Mouse (Mus musculus): ENCODE data around the gene Ptpn23. TPM values are rescaled to one million over a fixed set of nuclear protein-coding genes. Genes with fewer than 3 reads are reported as not detected.
"Not testable (repeated sequence)": the region's sequence is repeated elsewhere in the genome, so short reads cannot be mapped to it uniquely, and the experiment has no call there.

Gene Ptpn23
- polyA plus RNA-seq, 1 experiment from 2014 or later: 27.2 TPM

DNA sequence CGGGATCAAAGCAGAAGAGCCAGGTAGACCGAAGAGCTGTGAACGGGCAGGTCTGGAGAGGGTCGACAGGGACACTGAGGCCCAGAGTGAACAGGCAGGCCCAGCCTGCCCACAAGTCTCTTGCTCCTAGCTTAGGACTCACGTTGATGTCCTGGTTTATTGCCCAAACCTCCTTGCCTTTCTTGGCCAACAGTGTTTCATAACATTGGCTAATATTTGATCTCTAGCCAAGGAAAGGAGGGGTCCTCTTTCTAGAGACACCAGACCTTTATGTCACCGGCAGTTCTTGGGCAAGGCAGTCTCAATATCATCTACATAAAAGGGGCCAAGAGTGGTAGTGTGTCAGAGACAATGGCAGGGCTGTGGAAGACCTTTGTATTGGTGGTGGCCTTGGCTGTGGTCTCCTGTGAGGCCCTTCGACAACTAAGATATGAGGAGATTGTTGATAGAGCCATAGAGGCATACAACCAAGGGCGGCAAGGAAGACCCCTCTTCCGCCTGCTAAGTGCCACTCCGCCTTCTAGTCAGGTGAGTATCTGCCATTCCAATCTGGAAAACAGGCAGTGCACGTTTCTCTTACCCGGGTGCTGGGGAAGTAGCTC, 11.6 kb upstream of the Ptpn23 start, which contains the start of gene Ngp:
Gene Ngp (plus strand): TSS at position 237 of the 602 bp plus-strand sequence.
- Histone ChIP-seq H3K4me2 (ENCODE audit: low read length) (no peak within 1 kb of the TSS), H3K4me3 (replicated peaks; ENCODE audit: low read length) (no peak within 1 kb of the TSS), H3K9me3 (ENCODE audit: control insufficient read depth, low read length) (no peaks in the 10 kb centered on the region), H3K36me3 (ENCODE audit: control insufficient read depth, insufficient read depth) (no peaks in the 10 kb centered on the region), H3K27me3 (replicated peaks; ENCODE audit: control insufficient read depth, insufficient read depth, low read length) (no peaks in the 10 kb centered on the region), H3K9ac (replicated peaks; ENCODE audit: low read depth, low read length) (no peak within 1 kb of the TSS), H3K4me1 (replicated peaks; ENCODE audit: control insufficient read depth, insufficient read depth, low read length) (no peaks in the 10 kb centered on the region), H3K27ac (ENCODE audit: low read length) (no peak within 1 kb of the TSS)
- ATAC-seq: no peak
- WGBS: 89% methylated on average over 12 of the region's 12 CpGs

DNA sequence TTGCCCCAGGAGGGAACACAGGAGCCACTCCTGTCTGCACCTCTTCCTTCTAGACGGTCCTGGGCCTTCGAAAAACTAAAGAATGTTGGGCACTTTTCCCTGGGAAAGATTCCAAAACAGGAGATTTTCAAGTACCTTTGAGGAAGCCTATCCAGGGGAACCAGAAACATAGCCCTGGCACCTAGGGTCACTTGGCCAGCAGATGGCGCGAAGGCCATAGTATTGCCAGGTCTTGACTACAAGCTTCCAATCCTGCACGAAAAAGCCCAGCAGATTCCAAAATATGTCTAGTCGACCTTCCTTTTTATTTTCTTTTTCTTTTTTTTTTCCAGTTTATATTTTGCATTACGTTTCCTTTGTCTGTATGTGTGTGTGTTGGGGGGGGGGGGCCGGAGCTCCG, 5.8 kb upstream of the Ptpn23 start:
- Histone ChIP-seq H3K27ac (ENCODE audit: low read length) (no peak overlapping the region), H3K9ac (replicated peaks; ENCODE audit: low read depth, low read length) (no peak overlapping the region), H3K4me2 (ENCODE audit: low read length) (no peak overlapping the region), H3K27me3 (replicated peaks; ENCODE audit: control insufficient read depth, insufficient read depth, low read length) (no peaks in the 10 kb centered on the region), H3K4me3 (replicated peaks; ENCODE audit: low read length) (no peak overlapping the region), H3K9me3 (ENCODE audit: control insufficient read depth, low read length) (no peaks in the 10 kb centered on the region), H3K36me3 (ENCODE audit: control insufficient read depth, insufficient read depth) (no peaks in the 10 kb centered on the region), H3K4me1 (replicated peaks; ENCODE audit: control insufficient read depth, insufficient read depth, low read length) (peaks cover under 1% of the 10 kb centered on the region)
- ATAC-seq: no peak
- WGBS: 48% methylated on average over 9 of the region's 9 CpGs

DNA sequence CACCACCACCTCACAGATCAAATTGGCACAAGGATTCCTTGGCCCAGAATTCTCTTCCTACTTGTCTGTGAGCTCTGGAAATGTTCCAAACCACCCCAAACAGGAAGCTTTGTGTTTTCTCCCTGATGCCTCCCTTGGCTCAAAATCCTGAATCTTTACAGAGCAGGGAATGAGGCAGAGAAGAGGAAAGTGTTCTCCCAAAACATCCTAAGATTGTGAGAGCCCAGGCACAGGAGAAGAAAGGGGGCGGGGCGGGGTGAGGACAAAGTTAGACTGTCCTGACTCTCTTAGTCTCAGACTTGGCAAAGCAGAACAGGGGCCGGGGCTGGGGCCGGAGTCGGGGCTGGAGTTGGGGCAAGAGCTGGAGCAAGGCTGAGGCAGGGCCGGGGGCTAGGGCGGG, 4.9 kb upstream of the Ptpn23 start:
- Histone ChIP-seq H3K9ac (replicated peaks; ENCODE audit: low read depth, low read length) (no peak overlapping the region), H3K4me3 (replicated peaks; ENCODE audit: low read length) (no peak overlapping the region), H3K4me1 (replicated peaks; ENCODE audit: control insufficient read depth, insufficient read depth, low read length) (peaks cover 3% of the 10 kb centered on the region), H3K9me3 (ENCODE audit: control insufficient read depth, low read length) (no peaks in the 10 kb centered on the region), H3K36me3 (ENCODE audit: control insufficient read depth, insufficient read depth) (no peaks in the 10 kb centered on the region), H3K4me2 (ENCODE audit: low read length) (no peak overlapping the region), H3K27me3 (replicated peaks; ENCODE audit: control insufficient read depth, insufficient read depth, low read length) (no peaks in the 10 kb centered on the region), H3K27ac (ENCODE audit: low read length) (no peak overlapping the region)
- WGBS: 82% methylated on average over 7 of the region's 7 CpGs
- no peak for ATAC-seq

DNA sequence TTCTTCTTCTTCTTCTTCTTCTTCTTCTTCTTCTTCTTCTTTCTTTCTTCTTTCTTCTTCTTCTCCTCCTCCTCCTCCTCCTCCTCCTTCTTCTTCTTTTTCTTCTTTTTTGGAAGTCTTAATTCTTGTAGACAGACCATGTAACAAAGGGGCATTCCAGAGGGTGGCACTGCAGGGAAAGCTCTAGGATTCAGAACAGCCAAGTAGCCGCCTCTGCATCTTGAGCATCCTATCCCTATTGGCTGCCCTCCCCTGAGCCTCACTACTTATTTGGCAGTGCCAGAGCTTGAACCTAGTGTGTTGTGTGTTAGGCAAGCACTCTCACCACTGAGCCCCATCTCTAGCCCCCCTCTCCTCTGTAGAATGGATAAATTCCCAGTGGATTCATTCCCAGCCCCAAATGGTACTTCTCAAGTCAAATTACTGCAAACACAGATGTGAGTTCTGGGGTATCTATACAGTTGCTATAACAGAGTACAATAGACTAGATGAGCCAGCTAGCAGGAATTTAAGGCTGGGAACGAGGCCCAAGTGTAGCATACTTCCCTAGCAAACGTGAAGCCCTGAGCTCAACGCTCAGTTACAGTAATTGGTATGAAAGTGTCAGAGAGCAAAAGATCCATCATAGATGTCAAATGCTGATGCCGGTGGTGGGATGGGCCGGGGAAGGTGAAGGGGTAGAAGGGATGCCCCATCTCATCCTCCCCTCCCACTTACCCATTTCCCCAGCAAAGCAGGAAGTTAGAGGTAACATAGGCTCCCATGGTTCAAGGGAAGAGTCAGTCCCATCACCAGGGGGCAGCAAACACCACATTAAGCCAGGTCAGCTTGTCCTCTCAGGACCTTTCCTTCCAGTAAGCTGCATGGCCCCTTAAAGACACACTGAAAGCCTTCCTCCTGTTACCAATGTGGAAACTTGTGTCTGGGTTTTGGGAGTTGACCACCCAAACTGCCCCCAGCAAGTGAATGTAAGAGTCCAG, 3.2 kb upstream of the Ptpn23 start:
- H3K4me2 ChIP-seq (ENCODE audit: low read length): no peak overlapping the region
- ATAC-seq: no peak
- H3K4me1 ChIP-seq (replicated peaks; ENCODE audit: control insufficient read depth, insufficient read depth, low read length): peaks cover 11% of the 10 kb centered on the region
- H3K36me3 ChIP-seq (ENCODE audit: control insufficient read depth, insufficient read depth): no peaks in the 10 kb centered on the region
- H3K27ac ChIP-seq (ENCODE audit: low read length): no peak overlapping the region
- H3K4me3 ChIP-seq (replicated peaks; ENCODE audit: low read length): no peak overlapping the region
- no peaks in the 10 kb centered on the region for H3K27me3 ChIP-seq (replicated peaks; ENCODE audit: control insufficient read depth, insufficient read depth, low read length)
- no peak overlapping the region for H3K9ac ChIP-seq (replicated peaks; ENCODE audit: low read depth, low read length)
- H3K9me3 ChIP-seq (ENCODE audit: control insufficient read depth, low read length): no peaks in the 10 kb centered on the region
- WGBS: 44% methylated on average over 6 of the region's 6 CpGs

DNA sequence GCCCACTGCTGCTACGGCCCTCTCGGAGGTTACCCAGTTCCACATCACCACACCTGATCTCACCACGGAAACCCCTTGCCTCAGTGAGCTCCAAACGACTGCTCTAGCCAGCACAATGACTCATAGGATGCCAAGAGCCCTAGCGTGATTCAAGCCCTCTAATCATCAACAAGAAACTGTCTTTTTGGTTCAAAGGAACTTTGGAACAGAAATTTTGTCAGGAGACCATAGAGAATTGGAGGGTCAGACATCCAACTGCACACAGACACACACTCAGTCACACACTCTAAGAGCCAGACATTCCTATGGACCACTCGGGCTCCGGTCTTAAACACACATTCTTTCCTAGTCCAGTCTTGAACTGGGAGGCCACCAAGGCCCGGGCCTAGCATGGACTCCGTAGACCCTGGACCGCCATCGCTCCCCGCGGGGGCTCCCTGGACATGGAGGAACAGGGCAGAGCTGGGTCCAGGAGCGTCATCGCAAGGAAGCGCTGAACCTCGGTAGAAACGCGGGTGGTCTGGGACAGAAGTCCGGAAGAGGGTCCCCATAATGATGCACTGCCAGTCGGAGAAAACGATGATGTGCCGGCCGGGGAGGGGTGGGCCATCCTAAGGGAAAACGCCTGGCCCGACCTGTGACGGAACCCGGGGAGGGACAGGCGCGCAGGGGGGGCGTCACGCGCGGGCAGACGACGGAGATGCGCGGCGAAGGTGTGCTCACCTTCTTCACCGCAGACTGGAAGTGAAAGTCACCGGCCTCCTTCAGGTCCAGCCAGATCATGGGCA, 508 bp downstream of the Ptpn23 start:
- Histone ChIP-seq H3K36me3 (ENCODE audit: control insufficient read depth, insufficient read depth) (no peaks in the 10 kb centered on the region), H3K27ac (ENCODE audit: low read length) (peak overlapping the region; percentile 62; the same call in 1 of the 2 replicates), H3K4me3 (replicated peaks; ENCODE audit: low read length) (peak overlapping the region; percentile 77), H3K4me2 (ENCODE audit: low read length) (peak overlapping the region; percentile 78), H3K27me3 (replicated peaks; ENCODE audit: control insufficient read depth, insufficient read depth, low read length) (no peaks in the 10 kb centered on the region), H3K4me1 (replicated peaks; ENCODE audit: control insufficient read depth, insufficient read depth, low read length) (peaks cover 16% of the 10 kb centered on the region), H3K9ac (replicated peaks; ENCODE audit: low read depth, low read length) (peak overlapping the region; percentile 85), H3K9me3 (ENCODE audit: control insufficient read depth, low read length) (no peaks in the 10 kb centered on the region)
- under 1% methylated on average over 41 of the region's 41 CpGs for WGBS
- ATAC-seq: peak; percentile 65; the same call in 1 of the 2 replicates

DNA sequence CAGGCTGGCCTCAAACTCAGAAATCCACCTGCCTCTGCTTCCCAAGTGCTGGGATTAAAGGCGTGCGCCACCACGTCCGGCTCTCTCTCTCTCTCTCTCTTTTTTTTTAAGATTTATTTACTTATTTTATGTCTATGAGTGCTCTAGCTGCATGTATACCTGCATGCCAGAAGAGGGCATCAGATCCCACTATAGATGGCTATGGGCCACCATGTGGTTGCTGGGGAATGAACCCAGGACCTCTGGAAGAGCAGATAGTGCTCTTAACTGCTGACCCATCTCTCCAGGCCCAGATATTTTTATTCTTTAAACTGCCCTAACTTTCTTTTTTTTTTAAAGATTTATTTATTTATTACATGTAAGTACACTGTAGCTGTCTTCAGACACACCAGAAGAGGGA, 4.8 kb downstream of the Ptpn23 start:
- H3K9me3 ChIP-seq (ENCODE audit: control insufficient read depth, low read length); H3K9ac ChIP-seq (replicated peaks; ENCODE audit: low read depth, low read length); H3K4me2 ChIP-seq (ENCODE audit: low read length); H3K27ac ChIP-seq (ENCODE audit: low read length); ATAC-seq; H3K27me3 ChIP-seq (replicated peaks; ENCODE audit: control insufficient read depth, insufficient read depth, low read length); H3K4me3 ChIP-seq (replicated peaks; ENCODE audit: low read length); H3K36me3 ChIP-seq (ENCODE audit: control insufficient read depth, insufficient read depth): not testable (repeated sequence)
- peaks cover 14% of the 10 kb centered on the region for H3K4me1 ChIP-seq (replicated peaks; ENCODE audit: control insufficient read depth, insufficient read depth, low read length)
- 87% methylated on average over 4 of the region's 4 CpGs for WGBS

DNA sequence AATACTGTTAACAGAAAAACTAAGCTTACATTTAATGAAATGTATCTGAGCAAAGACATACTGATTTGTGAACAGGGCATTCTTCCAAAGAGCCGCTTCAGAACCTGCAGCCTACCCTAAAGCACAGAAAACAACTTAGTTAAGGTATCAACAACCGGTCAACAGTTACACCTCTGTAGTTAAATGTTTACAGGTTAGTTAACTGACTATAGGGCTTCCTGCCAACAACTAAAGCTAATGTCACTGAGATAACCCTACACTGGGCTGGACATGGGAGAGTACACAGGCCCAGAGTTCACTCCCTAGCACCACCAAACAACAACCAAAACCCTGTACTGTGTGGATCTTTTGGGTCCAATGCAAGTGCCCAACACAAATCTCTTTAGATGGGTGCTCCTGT, 5.3 kb downstream of the Ptpn23 start:
- Histone ChIP-seq H3K27ac (ENCODE audit: low read length) (no peak overlapping the region), H3K4me2 (ENCODE audit: low read length) (no peak overlapping the region), H3K9ac (replicated peaks; ENCODE audit: low read depth, low read length) (no peak overlapping the region), H3K9me3 (ENCODE audit: control insufficient read depth, low read length) (no peaks in the 10 kb centered on the region), H3K4me1 (replicated peaks; ENCODE audit: control insufficient read depth, insufficient read depth, low read length) (peaks cover 14% of the 10 kb centered on the region), H3K27me3 (replicated peaks; ENCODE audit: control insufficient read depth, insufficient read depth, low read length) (no peaks in the 10 kb centered on the region), H3K4me3 (replicated peaks; ENCODE audit: low read length) (no peak overlapping the region), H3K36me3 (ENCODE audit: control insufficient read depth, insufficient read depth) (no peaks in the 10 kb centered on the region)
- 100% methylated on average over 2 of the region's 2 CpGs for WGBS
- no peak for ATAC-seq

DNA sequence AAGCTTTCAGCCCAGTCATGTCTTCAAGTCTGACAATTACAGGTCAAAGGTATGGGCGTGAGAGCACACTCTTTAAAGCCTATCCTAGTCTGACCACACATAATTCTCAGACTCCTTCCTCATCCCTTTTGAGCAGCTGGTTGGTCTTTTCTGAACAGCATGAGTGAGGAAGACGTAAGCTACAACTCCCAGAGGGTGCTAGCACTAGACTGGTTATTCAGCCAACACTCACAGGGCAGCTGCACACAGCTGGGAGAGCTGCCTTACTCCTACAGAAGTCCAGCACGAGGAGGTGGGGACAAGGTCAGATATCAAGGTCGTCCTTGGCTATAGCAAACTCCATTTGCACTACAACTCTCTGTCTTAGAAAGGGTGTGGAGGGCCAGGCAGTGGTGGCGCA, 7.4 kb downstream of the Ptpn23 start:
- no peak overlapping the region for H3K27ac ChIP-seq (ENCODE audit: low read length)
- no peak overlapping the region for H3K9ac ChIP-seq (replicated peaks; ENCODE audit: low read depth, low read length)
- no peaks in the 10 kb centered on the region for H3K27me3 ChIP-seq (replicated peaks; ENCODE audit: control insufficient read depth, insufficient read depth, low read length)
- no peaks in the 10 kb centered on the region for H3K9me3 ChIP-seq (ENCODE audit: control insufficient read depth, low read length)
- no peak for ATAC-seq
- WGBS: 86% methylated on average over 5 of the region's 5 CpGs
- no peaks in the 10 kb centered on the region for H3K36me3 ChIP-seq (ENCODE audit: control insufficient read depth, insufficient read depth)
- no peaks in the 10 kb centered on the region; the same call in 1 of the 2 replicates for H3K4me1 ChIP-seq (replicated peaks; ENCODE audit: control insufficient read depth, insufficient read depth, low read length)
- H3K4me2 ChIP-seq (ENCODE audit: low read length): no peak overlapping the region
- no peak overlapping the region for H3K4me3 ChIP-seq (replicated peaks; ENCODE audit: low read length)

DNA sequence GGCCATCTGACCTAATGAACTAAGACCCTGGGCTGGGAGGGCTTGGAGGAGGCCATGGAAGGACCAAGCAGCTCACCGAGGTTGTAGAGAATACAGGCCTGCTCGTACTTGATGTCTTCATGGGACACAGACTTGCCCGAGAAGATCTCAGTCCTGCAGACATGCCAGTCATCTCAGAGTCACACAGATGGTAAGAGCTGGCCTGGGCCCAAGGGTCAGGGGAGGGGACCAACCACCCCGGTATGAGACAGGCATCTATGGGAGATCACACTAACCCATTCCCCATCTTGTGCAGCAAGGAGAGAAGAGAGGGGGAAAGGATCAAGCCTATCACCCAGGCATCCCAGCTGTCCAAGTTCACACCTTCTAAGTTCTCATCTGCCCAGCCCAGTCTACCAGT, 14.7 kb downstream of the Ptpn23 start:
- no peaks in the 10 kb centered on the region for H3K27me3 ChIP-seq (replicated peaks; ENCODE audit: control insufficient read depth, insufficient read depth, low read length)
- no peak overlapping the region for H3K9ac ChIP-seq (replicated peaks; ENCODE audit: low read depth, low read length)
- H3K27ac ChIP-seq (ENCODE audit: low read length): no peak overlapping the region
- no peak overlapping the region for H3K4me2 ChIP-seq (ENCODE audit: low read length)
- H3K36me3 ChIP-seq (ENCODE audit: control insufficient read depth, insufficient read depth): peaks cover 28% of the 10 kb centered on the region
- no peaks in the 10 kb centered on the region for H3K9me3 ChIP-seq (ENCODE audit: control insufficient read depth, low read length)
- no peak for ATAC-seq
- H3K4me3 ChIP-seq (replicated peaks; ENCODE audit: low read length): no peak overlapping the region
- H3K4me1 ChIP-seq (replicated peaks; ENCODE audit: control insufficient read depth, insufficient read depth, low read length): no peaks in the 10 kb centered on the region
- WGBS: 82% methylated on average over 4 of the region's 4 CpGs
